Mouse (Mus musculus) cortical plate, adult 2 months (tissue): ENCODE data around the gene Twnk. TPM values are rescaled to one million over a fixed set of nuclear protein-coding genes. Genes with fewer than 3 reads are reported as not detected.
"Not testable (repeated sequence)": the region's sequence is repeated elsewhere in the genome, so short reads cannot be mapped to it uniquely, and the experiment has no call there.

Experiments
- H3K27ac ChIP-seq: fragments of 200-500 bp; 2 replicates; pipeline ENCODE4 v1.5.1; 2012; ENCODE audit warnings: low read length, control low read depth, inconsistent platforms; ENCODE audit not compliant: insufficient read depth
- H3K4me1 ChIP-seq: fragments of 200-500 bp; 2 replicates; pipeline ENCODE4 v1.6.1; 2011; ENCODE audit warnings: low read length; ENCODE audit not compliant: control insufficient read depth, insufficient read depth
- H3K4me3 ChIP-seq: fragments of 200-500 bp; 2 replicates; pipeline ENCODE4 v1.5.1; 2011; ENCODE audit warnings: mild to moderate bottlenecking, low read length, control low read depth; ENCODE audit not compliant: insufficient read depth
- CTCF ChIP-seq: fragments of 200-500 bp; IDR thresholded peaks from 2 replicates; pipeline ENCODE4 v1.5.1; 2011; ENCODE audit warnings: mild to moderate bottlenecking, control low read depth, low read length; ENCODE audit not compliant: insufficient read depth; ENCODE audit errors: extremely low read depth
- POLR2A ChIP-seq: fragments of 200-500 bp; IDR thresholded peaks from 2 replicates; pipeline ENCODE4 v1.6.1; 2011; ENCODE audit warnings: mild to moderate bottlenecking, low read length, control low read depth; ENCODE audit not compliant: insufficient read depth; ENCODE audit errors: extremely low read depth
- polyA plus RNA-seq: library from polyadenylated mRNA; depleted of rRNA; stranded (reverse); fragments of >200 nt; gene quantifications from 2 replicates; pipeline ENCODE4 v1.2.3, GENCODE M21; 2012

Twnk gene
- polyA plus RNA-seq, 1 experiment, result 10.7 TPM

DNA sequence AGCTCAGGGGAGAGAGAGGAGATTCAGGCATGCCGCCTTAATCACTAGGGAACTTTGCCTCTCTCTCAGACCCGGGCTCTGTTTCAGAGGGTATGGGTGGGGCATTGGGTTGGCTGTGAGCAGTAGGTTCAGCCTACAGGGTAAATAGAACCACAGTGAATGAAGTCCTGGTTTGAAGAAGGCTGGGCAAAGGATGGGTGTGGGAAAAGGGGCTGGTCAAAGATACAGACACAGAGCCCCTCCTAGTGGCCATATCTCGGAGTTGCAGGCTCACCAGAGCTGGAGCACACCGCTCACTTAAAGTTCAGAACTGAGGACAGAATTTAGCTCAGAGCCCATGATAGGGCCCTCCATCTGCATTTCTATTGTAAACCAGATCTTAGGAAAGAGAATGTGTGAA, 26.3 kb downstream of the Twnk start:
- Histone ChIP-seq H3K27ac (no peak overlapping the region), H3K4me3 (no peak overlapping the region), H3K4me1 (0 out of 2 replicates have a peak, but pooled peaks cover 2% of the 10 kb centered on the region)
- no peak for TF ChIP-seq POLR2A
- TF ChIP-seq CTCF, result peak; percentile 86

DNA sequence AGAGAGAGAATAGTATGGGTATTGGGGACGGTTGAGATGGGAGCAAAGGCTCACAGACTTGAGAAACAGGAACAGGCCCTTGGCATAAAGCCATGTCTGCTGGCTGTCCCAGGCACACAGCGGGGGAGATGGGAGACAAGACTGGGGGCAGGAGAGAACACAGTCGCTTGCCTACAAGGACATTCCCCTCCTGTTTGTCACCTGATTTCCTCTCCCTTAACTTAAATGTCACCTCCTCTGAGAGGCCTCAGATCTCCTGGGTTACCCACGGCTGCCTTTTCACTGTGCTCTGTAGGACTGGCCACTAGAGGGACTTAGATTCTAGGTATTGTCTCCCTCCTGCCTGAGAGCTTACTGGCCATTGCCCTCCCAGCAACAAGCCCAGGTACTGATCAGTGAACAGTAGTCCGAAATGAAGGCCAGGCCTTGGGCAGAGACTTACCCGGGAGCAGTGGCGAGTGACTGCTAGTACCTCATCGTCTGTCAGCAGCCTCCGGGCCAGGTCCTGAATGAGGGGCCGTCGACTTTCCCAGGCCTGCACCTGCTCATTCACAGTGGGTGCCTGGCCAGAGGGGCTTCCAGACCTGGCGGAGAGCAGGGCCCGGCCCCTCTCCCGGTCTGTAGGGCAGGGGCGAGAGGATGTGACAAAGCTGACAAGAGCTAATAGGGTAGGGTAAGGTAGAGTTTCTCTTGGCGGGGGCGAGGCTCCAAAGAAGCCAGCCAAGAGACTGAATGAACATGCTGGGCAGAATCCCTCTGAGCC, 27.3 kb downstream of the Twnk start:
- no peak overlapping the region for H3K4me3 ChIP-seq
- 0 out of 2 replicates have a peak, but pooled peaks cover 2% of the 10 kb centered on the region for H3K4me1 ChIP-seq
- TF ChIP-seq POLR2A (no peak), CTCF (no peak)
- H3K27ac ChIP-seq, result no peak overlapping the region

DNA sequence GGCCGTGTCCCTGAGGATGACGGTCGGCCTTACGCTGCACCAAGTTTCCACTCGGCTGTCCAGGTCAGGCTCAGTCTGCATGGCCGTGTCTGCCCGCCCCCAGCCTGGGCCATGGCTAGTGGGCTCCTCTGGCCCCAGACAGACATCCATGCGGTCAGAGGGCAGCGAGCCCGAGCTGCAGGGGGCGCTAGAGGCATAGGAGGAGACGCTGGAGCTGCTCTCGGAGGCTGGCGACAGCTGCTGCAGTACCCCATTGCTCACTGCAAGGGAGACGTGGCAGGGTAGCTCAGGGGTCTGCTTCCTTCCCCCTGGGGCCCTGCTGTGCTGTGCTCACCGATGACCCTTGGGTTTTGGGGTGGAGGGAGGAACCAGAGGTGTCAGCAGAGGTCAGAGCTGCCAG, 31.4 kb downstream of the Twnk start:
- H3K27ac ChIP-seq, result no peak overlapping the region
- no peaks in the 10 kb centered on the region for H3K4me1 ChIP-seq
- no peak overlapping the region for H3K4me3 ChIP-seq
- no peak for TF ChIP-seq POLR2A
- peak; percentile 24; the same call in 1 of the 2 replicates for TF ChIP-seq CTCF

DNA sequence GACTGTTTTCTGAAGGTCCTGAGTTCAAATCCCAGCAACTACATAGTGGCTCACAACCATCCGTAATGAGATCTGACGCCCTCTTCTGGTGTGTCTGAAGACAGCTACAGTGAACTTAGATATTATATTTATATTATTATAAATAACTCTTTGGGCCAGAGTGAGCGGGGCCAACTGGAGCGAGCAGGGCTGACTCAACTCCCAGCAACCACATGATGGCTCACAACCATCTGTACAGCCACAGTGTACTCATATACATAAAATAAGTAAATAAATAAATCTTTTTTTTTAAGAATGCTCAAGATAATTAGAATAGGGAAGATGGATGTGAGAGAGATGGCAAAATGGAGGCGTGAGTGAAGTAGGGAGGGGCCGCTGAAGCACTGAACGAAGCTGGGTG, 32.7 kb downstream of the Twnk start:
- H3K4me1 ChIP-seq, H3K27ac ChIP-seq, H3K4me3 ChIP-seq: not testable (repeated sequence)

DNA sequence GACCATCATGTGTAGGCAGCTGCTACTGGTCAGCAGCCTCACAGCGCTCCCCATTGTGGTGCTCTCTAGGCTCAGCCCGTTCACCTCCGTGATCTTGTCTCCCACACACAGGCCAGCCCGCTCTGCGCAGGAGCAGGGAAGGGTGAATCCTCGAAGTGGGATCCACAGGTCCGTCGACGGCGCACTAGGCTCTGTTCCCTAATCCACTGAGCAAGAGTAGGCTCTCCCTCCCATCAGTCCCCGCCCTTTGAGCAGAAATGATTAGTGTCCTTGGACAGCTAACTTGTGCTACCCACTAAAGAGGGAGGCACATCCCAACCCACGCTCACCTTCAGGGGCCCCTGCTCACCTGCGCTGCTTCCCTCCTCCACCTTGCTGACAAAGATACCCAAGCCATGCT, 34.8 kb downstream of the Twnk start:
- Histone ChIP-seq H3K27ac (no peak overlapping the region), H3K4me1 (no peaks in the 10 kb centered on the region), H3K4me3 (no peak overlapping the region)
- no peak for TF ChIP-seq POLR2A

DNA sequence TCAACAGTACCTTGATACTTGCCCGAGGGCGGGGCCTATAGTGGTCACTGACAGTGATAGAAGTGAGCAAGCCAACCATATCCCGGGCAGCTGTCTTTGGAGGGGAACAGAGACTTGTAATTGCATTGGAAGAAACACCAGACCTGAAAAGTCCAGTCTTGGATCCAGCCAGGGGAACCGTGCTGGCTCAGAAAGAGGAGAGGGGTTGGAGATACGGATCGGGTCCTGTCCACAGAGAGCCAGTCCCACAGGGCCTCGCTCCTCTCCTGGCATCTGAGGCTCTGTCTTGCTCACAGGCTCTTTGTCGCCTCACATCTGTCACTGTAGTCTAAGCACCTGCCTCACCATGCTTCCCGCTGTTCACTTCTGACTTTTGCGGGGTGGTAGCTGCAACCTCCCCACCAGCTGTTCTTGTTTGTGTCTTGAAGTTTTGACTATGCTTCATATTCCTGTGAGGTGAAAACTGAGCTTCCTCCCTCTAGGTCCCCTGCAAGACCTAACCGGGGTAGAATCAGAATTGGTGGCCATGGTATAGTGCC, 39.0 kb downstream of the Twnk start:
- no peak for TF ChIP-seq POLR2A
- no peak for TF ChIP-seq CTCF
- H3K4me1 ChIP-seq, result no peaks in the 10 kb centered on the region
- H3K4me3 ChIP-seq, result no peak overlapping the region
- no peak overlapping the region for H3K27ac ChIP-seq

DNA sequence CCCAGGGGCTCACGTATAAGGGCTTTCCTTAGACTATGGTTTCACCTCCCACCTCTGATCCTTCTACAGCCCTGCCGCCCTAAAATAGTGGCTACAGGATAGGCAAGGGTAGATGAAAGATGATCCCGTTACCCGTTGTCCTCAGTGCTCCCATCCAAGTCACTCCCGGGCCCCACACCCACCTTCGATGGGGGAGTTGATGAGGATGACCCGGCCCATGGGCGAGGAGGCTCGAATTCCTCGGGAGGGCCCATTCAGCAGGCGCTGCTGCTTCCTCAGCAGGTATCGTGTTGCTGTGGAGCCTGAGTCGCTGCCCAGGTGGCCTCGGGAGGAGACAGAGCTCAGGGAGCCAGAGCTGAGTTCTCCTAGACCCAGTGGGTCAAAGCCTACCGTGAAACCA, 39.8 kb downstream of the Twnk start:
- Histone ChIP-seq H3K4me3 (no peak overlapping the region), H3K27ac (no peak overlapping the region), H3K4me1 (peaks cover 2% of the 10 kb centered on the region)
- TF ChIP-seq POLR2A, result no peak
- no peak for TF ChIP-seq CTCF

DNA sequence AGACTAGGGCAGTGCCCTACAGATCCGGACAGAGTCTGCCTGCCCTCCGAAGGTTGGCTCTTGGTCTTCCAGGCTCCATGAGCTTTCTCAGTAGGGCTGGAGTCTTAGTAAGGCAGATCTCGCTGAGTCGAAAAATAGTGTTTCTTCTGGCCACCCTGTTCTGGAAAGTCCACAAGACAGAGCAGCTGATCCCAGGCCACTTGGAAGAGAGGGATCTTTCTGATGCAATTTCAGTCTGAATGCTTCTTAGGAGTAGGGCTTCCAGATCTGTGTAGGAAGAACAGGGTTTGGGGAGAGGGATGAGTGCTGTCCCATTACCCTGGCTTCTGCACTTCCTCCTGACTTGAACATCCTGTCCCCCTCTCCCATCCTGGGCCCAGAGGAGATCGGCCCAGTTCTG, 40.2 kb downstream of the Twnk start, which contains the start of gene Pdzd7:
Gene Pdzd7, minus strand, starts transcription at position 67 of the 400 bp plus-strand sequence.
- no peak for TF ChIP-seq POLR2A
- TF ChIP-seq CTCF, result no peak
- H3K27ac ChIP-seq, result peak within 1 kb of the TSS; percentile 93; the same call in 1 of the 2 replicates

DNA sequence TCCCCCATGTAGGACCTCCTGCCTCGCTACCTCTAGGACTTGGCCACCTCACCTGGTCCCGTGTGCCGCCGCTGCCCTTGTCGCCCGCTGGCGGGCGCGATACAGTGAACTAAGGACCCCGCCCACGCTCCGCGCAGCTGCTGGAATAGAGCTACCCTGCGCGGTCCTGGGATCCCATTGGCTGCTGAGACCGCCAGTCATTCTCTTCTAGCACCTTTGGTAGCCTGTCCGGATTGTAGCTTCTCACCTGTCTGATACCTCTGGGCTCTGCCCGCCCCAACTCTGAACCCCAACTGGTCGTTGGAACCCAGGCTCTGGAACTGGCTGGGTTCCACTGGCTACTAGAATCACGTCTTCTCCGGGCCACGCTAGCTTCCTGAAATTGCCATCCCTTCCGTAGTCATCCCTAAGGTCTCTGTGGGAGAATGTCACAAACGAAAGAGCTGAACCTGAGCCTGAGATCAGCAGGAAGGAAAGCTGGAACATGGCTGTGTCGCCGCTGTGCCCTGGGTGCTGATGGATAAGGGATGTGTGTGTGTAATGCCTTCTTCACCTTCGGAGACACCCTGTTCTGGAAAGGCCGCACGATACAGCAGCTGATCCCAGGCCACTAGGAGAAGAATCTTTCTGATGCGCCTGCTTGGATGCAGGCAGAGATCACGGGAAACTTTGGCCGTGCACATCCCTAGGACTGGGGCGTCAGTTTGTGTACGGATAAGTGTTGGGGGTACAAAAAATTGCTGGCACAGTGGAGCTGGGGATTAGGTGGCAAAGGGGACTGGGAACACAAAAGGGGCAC, 41.3 kb downstream of the Twnk start:
- Histone ChIP-seq H3K4me1 (peaks cover 2% of the 10 kb centered on the region), H3K27ac (peak overlapping the region; percentile 93), H3K4me3 (peak overlapping the region; percentile 59)
- TF ChIP-seq POLR2A (no peak), CTCF (no peak)

More for the DNA sequence above, 40.2 kb downstream of the Twnk start, which contains the start of gene Pdzd7:
- H3K4me3 ChIP-seq, result peak within 1 kb of the TSS; percentile 59
- H3K4me1 ChIP-seq, result peaks cover 2% of the 10 kb centered on the region
